8 mouse cellular contexts compared by ENCODE assay signal in genomic region chr1:189868036-189868435, GRCm38 (mm10). TPM values are rescaled to one million over a fixed set of nuclear protein-coding genes. Genes with fewer than 3 reads are reported as not detected.
DNase-seq lines count a peak whose midpoint lies in the region; ATAC-seq and TF ChIP-seq lines count a peak whose summit lies in the region.

No protein-coding gene starts in this region.

- intact Hi-C loops in left cerebral cortex, adult 2 months (cut with DNase I) = no loop called here

- no peak overlapping the region for H3K9ac ChIP-seq in kidney, postnatal 0 days (ENCODE audit: low read depth, low read length)
- H3K9ac ChIP-seq in lung, embryonic 16.5 days (ENCODE audit: low read length) = no peak overlapping the region

- 82% methylated on average over 10 of the region's 10 CpGs for WGBS in kidney, postnatal 0 days
- WGBS in lung, embryonic 16.5 days = 62% methylated on average over 10 of the region's 10 CpGs

- DNase-seq in kidney, postnatal 0 days (ENCODE audit: low spot score) = no peak
- no peak for DNase-seq in kidney, adult 11 months
- DNase-seq in NIH3T3 (ENCODE audit: low read depth) = peak; percentile 67
- no peak for DNase-seq in layer of hippocampus, postnatal 14 days (ENCODE audit: low spot score in 2 of 2)
- DNase-seq in left cerebral cortex, adult 11 months (ENCODE audit: low spot score) = no peak
- no peak for DNase-seq in left cerebral cortex, adult 2 months (ENCODE audit: extremely low spot score in 1 of 2, low spot score in 2 of 2)

- peak overlapping the region; percentile 85; the same call in 1 of the 2 replicates for H3K27ac ChIP-seq in kidney, postnatal 0 days
- H3K27ac ChIP-seq in lung, embryonic 16.5 days (ENCODE audit: low read length) = peak overlapping the region; percentile 61
- H3K27ac ChIP-seq in left cerebral cortex, adult 2 months = no peak overlapping the region

- H3K4me1 ChIP-seq in kidney, postnatal 0 days (replicated peaks; ENCODE audit: insufficient read depth, low read length) = peaks cover 12% of the 10 kb centered on the region; the same call in 1 of the 2 replicates
- H3K4me1 ChIP-seq in lung, embryonic 16.5 days (replicated peaks; ENCODE audit: control insufficient read depth, insufficient read depth, low read length) = peaks cover 17% of the 10 kb centered on the region

- H3K9me3 ChIP-seq in kidney, postnatal 0 days (replicated peaks; ENCODE audit: low read length) = no peaks in the 10 kb centered on the region
- H3K9me3 ChIP-seq in lung, embryonic 16.5 days (ENCODE audit: control insufficient read depth, low read length) = no peaks in the 10 kb centered on the region

- no peak overlapping the region for H3K4me3 ChIP-seq in kidney, postnatal 0 days (replicated peaks; ENCODE audit: low read depth, low read length)
- H3K4me3 ChIP-seq in lung, embryonic 16.5 days (ENCODE audit: low read length) = no peak overlapping the region
- H3K4me3 ChIP-seq in left cerebral cortex, adult 2 months = no peak overlapping the region

- H3K4me2 ChIP-seq in kidney, postnatal 0 days (ENCODE audit: low read length) = no peak overlapping the region
- H3K4me2 ChIP-seq in lung, embryonic 16.5 days (ENCODE audit: low read depth, low read length) = no peak overlapping the region

- no peaks in the 10 kb centered on the region for H3K27me3 ChIP-seq in kidney, postnatal 0 days (ENCODE audit: insufficient read depth, low read length)
- H3K27me3 ChIP-seq in lung, embryonic 16.5 days (ENCODE audit: control insufficient read depth, insufficient read depth, low read depth, low read length) = no peaks in the 10 kb centered on the region

- TF ChIP-seq CTCF in kidney, postnatal 0 days (IDR thresholded peaks at IDR 0.05; ENCODE audit: low read depth) = peak; percentile 30; the same call in 1 of the 2 replicates
- no peak for TF ChIP-seq CTCF in left cerebral cortex, adult 2 months (IDR thresholded peaks at IDR 0.05)

- H3K36me3 ChIP-seq in kidney, postnatal 0 days (ENCODE audit: insufficient read depth, low read length) = peaks cover 37% of the 10 kb centered on the region; the same call in 1 of the 2 replicates
- peaks cover 15% of the 10 kb centered on the region for H3K36me3 ChIP-seq in lung, embryonic 16.5 days (ENCODE audit: control insufficient read depth, insufficient read depth, low read length)

- no peak for ATAC-seq in kidney, postnatal 0 days (replicated peaks; ENCODE audit: low FRiP score, low read depth)
- ATAC-seq in granulocyte monocyte progenitor cell, adult 5-6 weeks (replicated peaks; ENCODE audit: poor library complexity, severe bottlenecking) = peak; percentile 43
- 0 out of 2 replicates have a peak, but pooled peaks have one; percentile 19 for ATAC-seq in lung, embryonic 16.5 days (ENCODE audit: low read depth)

RNA-seq across cellular contexts. Expression of gene Smyd2, which starts 54.1 kb away (rescaled TPM):
- 70.4 and 72.1 TPM in 2 replicates for polyA plus RNA-seq in kidney, postnatal 0 days (2015; fragmentation: Nextera tagmentation; extraction: Ambion mirVana)
- total RNA-seq in granulocyte monocyte progenitor cell, adult 5-6 weeks (2014; fragmentation: Nextera tagmentation) = 72.5 and 97.7 TPM in 2 replicates
- 97.8 and 98.0 TPM in 2 replicates for total RNA-seq in granulocyte monocyte progenitor cell, adult 5-6 weeks (2017)
- 75.6 and 80.3 TPM in 2 replicates for polyA plus RNA-seq in lung, embryonic 16.5 days (2015; fragmentation: Nextera tagmentation; extraction: Ambion mirVana)
- 10 to 100 TPM; 82.9 to 89.5 TPM for total RNA-seq in layer of hippocampus, postnatal 14 days (2021)
- 10 to 100 TPM; 95.8 to 98.3 TPM for total RNA-seq in left cerebral cortex, adult 2 months (2021)
